Mouse (Mus musculus): ENCODE measurements around the gene Shank2. TPM values are rescaled to one million over a fixed set of nuclear protein-coding genes. Genes with fewer than 3 reads are reported as not detected.

Gene Shank2
- 6.5 and 6.8 TPM in 2 replicates for polyA plus RNA-seq (2015; fragmentation: Nextera tagmentation; extraction: Ambion mirVana)

DNA sequence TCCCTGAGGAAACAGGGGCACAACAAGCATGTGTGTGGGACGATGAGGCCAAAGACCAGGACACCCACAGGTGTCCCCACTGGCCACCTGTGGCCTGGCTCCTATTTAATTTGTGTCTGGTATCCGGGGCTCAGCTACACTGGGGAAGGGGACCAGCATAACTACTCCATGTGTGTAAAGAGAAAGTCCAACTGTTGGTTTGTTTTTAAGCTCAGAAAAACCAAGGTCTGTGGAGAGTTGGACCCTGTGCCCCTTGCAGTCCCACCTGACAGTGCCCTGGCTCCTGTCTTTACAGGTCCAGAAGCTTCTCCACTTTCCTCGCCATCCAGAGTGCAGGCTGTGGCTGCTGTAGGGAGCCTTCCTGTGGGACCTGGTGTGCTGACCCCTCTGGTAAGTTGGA lies at the start of gene Shank2:
Gene Shank2, plus strand, starts transcription at position 301 of the 400 bp plus-strand sequence.
- no peak for ATAC-seq (ENCODE audit: low FRiP score)
- Histone ChIP-seq H3K27ac (no peak within 1 kb of the TSS), H3K36me3 (no peaks in the 10 kb centered on the region), H3K4me3 (no peak within 1 kb of the TSS), H3K9me3 (peaks cover 6% of the 10 kb centered on the region), H3K4me2 (no peak within 1 kb of the TSS), H3K27me3 (no peaks in the 10 kb centered on the region), H3K4me1 (replicated peaks) (no peaks in the 10 kb centered on the region), H3K9ac (no peak within 1 kb of the TSS)
- 91% methylated on average over 3 of the region's 3 CpGs for WGBS

DNA sequence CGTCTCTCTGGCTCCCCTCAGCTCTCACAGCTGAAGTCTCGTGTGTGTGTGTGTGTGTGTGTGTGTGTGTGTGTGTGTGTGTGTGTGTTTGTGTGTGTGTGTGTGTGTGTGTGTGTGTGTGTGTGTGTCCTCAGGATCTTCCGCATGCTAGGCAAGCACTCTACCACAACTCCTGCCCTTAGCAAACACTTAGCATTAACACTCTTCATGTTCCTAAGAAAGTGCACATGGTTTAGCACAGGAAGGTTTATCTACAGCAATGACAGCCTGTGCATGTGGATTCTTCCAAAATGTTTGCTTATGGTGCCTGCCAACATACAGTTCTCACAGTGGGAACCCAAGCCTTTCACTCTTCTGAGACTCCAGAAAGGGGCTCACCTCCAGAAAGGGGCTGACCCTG lies 49.6 kb upstream of the Shank2 start:
- Histone ChIP-seq H3K27me3 (no peaks in the 10 kb centered on the region), H3K36me3 (no peaks in the 10 kb centered on the region), H3K4me2 (no peak overlapping the region), H3K27ac (no peak overlapping the region), H3K9ac (no peak overlapping the region), H3K4me3 (no peak overlapping the region), H3K4me1 (replicated peaks) (no peaks in the 10 kb centered on the region), H3K9me3 (no peaks in the 10 kb centered on the region)
- WGBS, result 84% methylated on average over 3 of the region's 3 CpGs
- no peak for ATAC-seq (ENCODE audit: low FRiP score)

DNA sequence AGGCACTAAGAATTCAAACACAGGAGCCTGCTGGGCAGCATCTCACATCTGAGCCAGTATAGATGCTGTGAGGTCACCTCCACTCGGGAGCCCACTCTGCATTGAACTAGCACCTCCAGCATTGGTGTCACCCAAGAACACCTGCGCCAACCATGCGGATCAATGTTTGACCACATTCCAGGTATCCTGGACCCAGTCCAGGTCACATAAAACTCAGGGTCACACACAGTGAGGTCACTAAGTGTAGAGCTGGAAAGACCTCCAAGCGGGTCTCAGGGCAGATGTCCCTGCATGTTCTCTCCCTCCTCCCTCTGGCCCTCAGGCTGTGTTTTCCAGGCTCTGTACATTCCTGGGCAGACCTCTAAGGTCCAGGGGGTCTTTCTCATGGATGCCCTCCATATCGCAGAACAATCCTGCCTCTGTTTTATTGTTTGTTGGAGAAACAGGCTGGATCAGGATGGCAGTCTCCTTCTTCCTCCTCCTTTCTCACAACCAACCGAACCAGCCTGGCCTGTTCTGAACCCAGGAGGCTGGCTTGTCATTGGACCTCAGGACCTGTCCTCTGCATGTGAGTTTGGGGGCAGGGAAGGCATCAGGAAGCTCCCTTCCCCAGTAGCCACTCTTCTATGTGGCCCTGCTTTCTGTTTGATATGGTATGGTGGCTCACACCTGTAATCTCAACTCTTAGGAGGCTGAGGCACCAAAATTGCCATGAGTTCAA lies 45.0 kb upstream of the Shank2 start:
- no peak overlapping the region for H3K4me2 ChIP-seq
- H3K4me3 ChIP-seq, result no peak overlapping the region
- no peak for ATAC-seq (ENCODE audit: low FRiP score)
- H3K27ac ChIP-seq, result no peak overlapping the region
- H3K9me3 ChIP-seq, result 0 out of 2 replicates have a peak, but pooled peaks cover 3% of the 10 kb centered on the region
- H3K4me1 ChIP-seq (replicated peaks), result no peaks in the 10 kb centered on the region
- no peaks in the 10 kb centered on the region for H3K27me3 ChIP-seq
- no peaks in the 10 kb centered on the region for H3K36me3 ChIP-seq
- 91% methylated on average over 6 of the region's 6 CpGs for WGBS
- no peak overlapping the region for H3K9ac ChIP-seq

- ATAC-seq (ENCODE audit: low FRiP score), result no peak
- no peak overlapping the region for H3K4me2 ChIP-seq
- no peak overlapping the region for H3K9ac ChIP-seq
- no peak overlapping the region for H3K4me3 ChIP-seq
- H3K27me3 ChIP-seq, result no peaks in the 10 kb centered on the region
- H3K36me3 ChIP-seq, result no peaks in the 10 kb centered on the region
- no peaks in the 10 kb centered on the region for H3K4me1 ChIP-seq (replicated peaks)
- WGBS, result 63% methylated on average over 11 of the region's 11 CpGs
- 0 out of 2 replicates have a peak, but pooled peaks cover 3% of the 10 kb centered on the region for H3K9me3 ChIP-seq
- H3K27ac ChIP-seq, result no peak overlapping the region
Measured at GRCm38 (mm10) chr7:143958030-143958565, 43.6 kb upstream of the Shank2 start.

DNA sequence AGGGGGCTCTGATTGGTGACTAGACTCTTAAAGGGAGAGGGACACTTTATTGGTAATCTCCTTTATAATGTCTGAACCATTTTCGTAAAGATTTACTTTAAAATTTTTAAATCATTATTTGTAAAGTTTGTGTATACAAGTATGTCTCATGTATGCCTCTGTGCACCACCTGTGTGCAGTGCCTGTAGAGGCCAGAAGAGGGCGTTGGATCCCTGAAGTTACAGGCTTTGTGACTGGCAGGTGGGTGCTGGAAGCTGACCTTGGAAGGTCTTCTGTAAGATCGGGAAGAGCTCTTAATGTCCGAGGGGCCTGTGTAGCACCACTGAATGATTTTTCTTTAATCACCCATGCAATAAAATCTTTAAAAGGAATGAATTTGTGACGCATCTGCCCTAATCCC lies 37.9 kb upstream of the Shank2 start:
- no peaks in the 10 kb centered on the region for H3K36me3 ChIP-seq
- no peak overlapping the region for H3K9ac ChIP-seq
- H3K4me2 ChIP-seq, result no peak overlapping the region
- H3K9me3 ChIP-seq, result 0 out of 2 replicates have a peak, but pooled peaks cover 3% of the 10 kb centered on the region
- H3K27me3 ChIP-seq, result no peaks in the 10 kb centered on the region
- H3K4me1 ChIP-seq (replicated peaks), result no peaks in the 10 kb centered on the region
- no peak for ATAC-seq (ENCODE audit: low FRiP score)
- WGBS, result 92% methylated on average over 5 of the region's 5 CpGs
- no peak overlapping the region for H3K27ac ChIP-seq
- no peak overlapping the region for H3K4me3 ChIP-seq

- Histone ChIP-seq H3K4me2 (no peak overlapping the region), H3K27me3 (no peaks in the 10 kb centered on the region), H3K9ac (no peak overlapping the region), H3K36me3 (no peaks in the 10 kb centered on the region), H3K4me3 (no peak overlapping the region), H3K9me3 (no peaks in the 10 kb centered on the region), H3K27ac (no peak overlapping the region), H3K4me1 (replicated peaks) (no peaks in the 10 kb centered on the region)
- WGBS, result 84% methylated on average over 7 of the region's 7 CpGs
- ATAC-seq (ENCODE audit: low FRiP score), result no peak
Measured at GRCm38 (mm10) chr7:143966621-143967020, 35.1 kb upstream of the Shank2 start.

DNA sequence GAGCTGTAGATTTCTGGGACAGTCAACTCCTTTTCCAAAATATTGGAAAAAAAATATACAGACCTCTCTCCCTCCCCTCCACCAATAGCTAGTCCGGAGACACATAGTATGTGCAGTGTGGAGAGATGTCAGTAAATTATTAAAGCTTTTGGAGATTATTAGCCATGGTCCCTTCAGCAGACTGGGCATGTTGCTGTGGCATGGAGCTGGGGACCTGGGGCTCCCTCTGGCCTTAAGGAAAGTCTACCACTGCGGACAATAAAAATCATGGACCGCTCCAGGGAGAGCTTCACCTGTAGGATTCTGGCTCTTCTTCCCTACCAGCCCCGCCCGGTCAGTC lies 24.3 kb upstream of the Shank2 start:
- H3K27me3 ChIP-seq, result peaks cover 78% of the 10 kb centered on the region
- 12% methylated on average over 5 of the region's 5 CpGs for WGBS
- no peaks in the 10 kb centered on the region for H3K9me3 ChIP-seq
- peak overlapping the region; percentile 72 for H3K9ac ChIP-seq
- no peak overlapping the region for H3K27ac ChIP-seq
- ATAC-seq (ENCODE audit: low FRiP score), result no peak
- peak overlapping the region; percentile 54 for H3K4me3 ChIP-seq
- H3K36me3 ChIP-seq, result no peaks in the 10 kb centered on the region
- H3K4me1 ChIP-seq (replicated peaks), result peaks cover 21% of the 10 kb centered on the region
- H3K4me2 ChIP-seq, result peak overlapping the region; percentile 98

- Histone ChIP-seq H3K4me1 (replicated peaks) (peaks cover 21% of the 10 kb centered on the region), H3K4me2 (peak overlapping the region; percentile 98), H3K9me3 (no peaks in the 10 kb centered on the region), H3K4me3 (peak overlapping the region; percentile 54), H3K27me3 (peaks cover 76% of the 10 kb centered on the region), H3K9ac (peak overlapping the region; percentile 72), H3K27ac (0 out of 2 replicates have a peak overlapping the region, but pooled peaks have one; percentile 12), H3K36me3 (no peaks in the 10 kb centered on the region)
- ATAC-seq (ENCODE audit: low FRiP score), result peak; percentile 57
- under 1% methylated on average over 67 of the region's 67 CpGs for WGBS
Measured at GRCm38 (mm10) chr7:143977831-143978682, 23.7 kb upstream of the Shank2 start.

DNA sequence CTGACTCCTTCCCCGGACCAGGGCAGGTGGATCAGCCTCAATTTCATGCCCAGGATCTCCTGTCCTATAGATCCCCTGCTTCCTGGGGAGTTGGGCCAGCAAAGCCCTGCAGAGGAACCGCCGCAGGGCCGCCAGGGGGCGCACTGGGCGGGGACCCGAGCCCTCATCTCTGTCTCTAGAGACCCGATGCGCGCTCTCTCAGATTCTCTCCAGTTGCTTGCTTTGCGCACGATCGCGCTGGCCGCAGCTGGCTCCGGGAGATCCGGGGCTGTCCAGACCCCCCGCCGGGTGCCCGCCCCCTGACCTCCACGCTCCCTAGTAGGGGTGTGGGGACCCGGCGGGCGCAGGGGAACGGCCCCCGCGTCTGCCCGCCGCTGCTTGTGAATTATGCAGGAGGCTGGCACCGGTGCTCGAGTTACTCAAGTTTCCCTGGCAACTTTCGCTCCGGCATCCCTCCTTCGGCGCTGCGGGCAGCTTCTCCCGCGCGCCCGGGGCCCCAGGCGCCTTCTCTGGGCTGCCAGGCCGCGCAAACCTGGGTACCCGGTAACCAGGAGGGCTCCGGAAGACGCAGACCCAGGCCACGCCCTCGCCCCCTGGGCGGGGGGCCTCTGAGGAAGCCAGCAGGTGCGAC lies 22.9 kb upstream of the Shank2 start:
- H3K4me3 ChIP-seq, result peak overlapping the region; percentile 54
- no peaks in the 10 kb centered on the region for H3K9me3 ChIP-seq
- H3K4me2 ChIP-seq, result peak overlapping the region; percentile 98
- H3K9ac ChIP-seq, result peak overlapping the region; percentile 72
- ATAC-seq (ENCODE audit: low FRiP score), result peak; percentile 79
- peaks cover 75% of the 10 kb centered on the region for H3K27me3 ChIP-seq
- H3K36me3 ChIP-seq, result no peaks in the 10 kb centered on the region
- WGBS, result under 1% methylated on average over 50 of the region's 50 CpGs
- H3K4me1 ChIP-seq (replicated peaks), result peaks cover 21% of the 10 kb centered on the region
- H3K27ac ChIP-seq, result no peak overlapping the region

- Histone ChIP-seq H3K4me3 (peak overlapping the region; percentile 54; the same call in 1 of the 2 replicates), H3K27ac (no peak overlapping the region), H3K27me3 (peaks cover 71% of the 10 kb centered on the region), H3K36me3 (no peaks in the 10 kb centered on the region), H3K4me1 (replicated peaks) (peaks cover 21% of the 10 kb centered on the region), H3K9me3 (no peaks in the 10 kb centered on the region), H3K4me2 (peak overlapping the region; percentile 98; the same call in 1 of the 2 replicates), H3K9ac (no peak overlapping the region)
- WGBS, result 73% methylated on average over 5 of the region's 5 CpGs
- no peak for ATAC-seq (ENCODE audit: low FRiP score)
Measured at GRCm38 (mm10) chr7:143979986-143980385, 21.7 kb upstream of the Shank2 start.

DNA sequence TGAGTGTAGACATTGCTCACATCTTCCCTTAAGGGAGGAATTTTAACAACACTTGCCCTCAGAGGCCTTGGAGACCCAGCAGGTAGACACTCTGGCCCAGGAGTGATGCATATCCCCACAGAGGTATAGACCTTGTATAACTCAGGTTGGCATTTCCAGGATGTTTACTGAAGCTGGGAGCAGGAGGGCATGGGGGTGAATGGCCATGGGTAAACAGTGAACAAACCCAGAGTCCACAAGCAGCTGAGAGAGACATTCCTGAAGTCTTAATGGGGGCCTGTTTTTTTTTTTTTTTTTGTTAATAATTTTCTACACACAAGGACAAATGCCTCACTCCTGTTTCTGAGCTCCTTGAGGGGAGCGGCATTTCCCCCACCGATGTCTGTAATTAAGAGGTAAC lies 15.4 kb upstream of the Shank2 start:
- Histone ChIP-seq H3K27me3 (peaks cover 8% of the 10 kb centered on the region; the same call in 1 of the 2 replicates), H3K9me3 (no peaks in the 10 kb centered on the region), H3K9ac (no peak overlapping the region), H3K4me2 (no peak overlapping the region), H3K4me3 (no peak overlapping the region), H3K36me3 (no peaks in the 10 kb centered on the region), H3K4me1 (replicated peaks) (no peaks in the 10 kb centered on the region), H3K27ac (no peak overlapping the region)
- ATAC-seq (ENCODE audit: low FRiP score), result no peak
- 93% methylated on average over 2 of the region's 2 CpGs for WGBS

DNA sequence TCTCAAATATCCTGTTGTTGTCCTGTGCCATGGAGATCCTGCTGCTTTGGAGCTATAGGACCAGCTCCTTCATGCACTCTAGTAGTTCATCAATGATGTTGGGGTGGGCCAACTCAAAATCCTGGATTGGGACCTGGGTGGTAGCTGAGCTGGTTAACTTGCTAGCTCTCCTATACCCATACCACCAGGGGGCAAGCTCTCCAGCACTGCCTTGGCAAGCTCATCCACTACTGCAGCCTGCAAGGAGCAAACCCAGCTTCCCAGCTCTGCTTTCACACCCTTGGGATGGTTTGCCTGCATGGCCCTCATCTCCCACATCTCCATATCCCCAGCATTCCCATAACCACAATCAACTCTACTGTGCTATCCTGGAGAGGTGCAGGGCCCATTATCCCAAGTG lies 10.6 kb upstream of the Shank2 start:
- Histone ChIP-seq H3K9ac (no peak overlapping the region), H3K27ac (no peak overlapping the region), H3K4me3 (no peak overlapping the region), H3K4me1 (replicated peaks) (no peaks in the 10 kb centered on the region), H3K4me2 (no peak overlapping the region), H3K9me3 (no peaks in the 10 kb centered on the region), H3K27me3 (no peaks in the 10 kb centered on the region), H3K36me3 (no peaks in the 10 kb centered on the region)
- ATAC-seq (ENCODE audit: low FRiP score), result no peak
